Mouse (Mus musculus): Measurements from ENCODE around the gene Gng7. TPM values are rescaled to one million over a fixed set of nuclear protein-coding genes. Genes with fewer than 3 reads are reported as not detected.

Gene Gng7
- polyA plus RNA-seq, 1 experiment: not detected

- H3K4me3 ChIP-seq (ENCODE audit: insufficient read depth, low read depth, low read length): no peak overlapping the region
- TF ChIP-seq POLR2A (IDR thresholded peaks at IDR 0.05; ENCODE audit: insufficient read depth, low read depth, low read length) (no peak), CTCF (IDR thresholded peaks at IDR 0.05; ENCODE audit: insufficient read depth, low read depth, low read length) (no peak)
- 58% methylated on average over 3 of the region's 3 CpGs for WGBS
- H3K27ac ChIP-seq (ENCODE audit: insufficient read depth, low read depth, low read length): no peak overlapping the region
- H3K4me1 ChIP-seq (ENCODE audit: control insufficient read depth, insufficient read depth, low read length): peaks cover 18% of the 10 kb centered on the region
These were observed 89.3 kb downstream of the Gng7 start for GRCm38 (mm10) chr10:80925472-80925871.

- no peak for TF ChIP-seq CTCF (IDR thresholded peaks at IDR 0.05; ENCODE audit: insufficient read depth, low read depth, low read length)
- TF ChIP-seq POLR2A (IDR thresholded peaks at IDR 0.05; ENCODE audit: insufficient read depth, low read depth, low read length): no peak
These were observed 92.8 kb downstream of the Gng7 start for GRCm38 (mm10) chr10:80921923-80922322.

GRCm38 (mm10) chr10:80917779-80918434 lies 96.8 kb downstream of the Gng7 start, which contains the start of gene Lmnb2:
Gene Lmnb2 (minus strand): TSS chr10:80918245.
- TF ChIP-seq CTCF (IDR thresholded peaks at IDR 0.05; ENCODE audit: insufficient read depth, low read depth, low read length) (no peak), POLR2A (IDR thresholded peaks at IDR 0.05; ENCODE audit: insufficient read depth, low read depth, low read length) (peak; percentile 58)
- Histone ChIP-seq H3K27ac (ENCODE audit: insufficient read depth, low read depth, low read length) (no peak within 1 kb of the TSS), H3K4me3 (ENCODE audit: insufficient read depth, low read depth, low read length) (peak within 1 kb of the TSS; percentile 92), H3K4me1 (ENCODE audit: control insufficient read depth, insufficient read depth, low read length) (peaks cover 27% of the 10 kb centered on the region)
- WGBS: under 1% methylated on average over 61 of the region's 61 CpGs

More at GRCm38 (mm10) chr10:80921923-80922322, 92.8 kb downstream of the Gng7 start:
- Histone ChIP-seq H3K27ac (ENCODE audit: insufficient read depth, low read depth, low read length) (no peak overlapping the region), H3K4me1 (ENCODE audit: control insufficient read depth, insufficient read depth, low read length) (peaks cover 14% of the 10 kb centered on the region), H3K4me3 (ENCODE audit: insufficient read depth, low read depth, low read length) (no peak overlapping the region)
- WGBS: 17% methylated on average over 16 of the region's 16 CpGs

GRCm38 (mm10) chr10:80917336-80917778 lies 97.4 kb downstream of the Gng7 start:
- Histone ChIP-seq H3K4me1 (ENCODE audit: control insufficient read depth, insufficient read depth, low read length) (peaks cover 27% of the 10 kb centered on the region), H3K27ac (ENCODE audit: insufficient read depth, low read depth, low read length) (no peak overlapping the region), H3K4me3 (ENCODE audit: insufficient read depth, low read depth, low read length) (peak overlapping the region; percentile 92)
- no peak for TF ChIP-seq CTCF (IDR thresholded peaks at IDR 0.05; ENCODE audit: insufficient read depth, low read depth, low read length)
- no peak for TF ChIP-seq POLR2A (IDR thresholded peaks at IDR 0.05; ENCODE audit: insufficient read depth, low read depth, low read length)
- 1% methylated on average over 15 of the region's 15 CpGs for WGBS

DNA sequence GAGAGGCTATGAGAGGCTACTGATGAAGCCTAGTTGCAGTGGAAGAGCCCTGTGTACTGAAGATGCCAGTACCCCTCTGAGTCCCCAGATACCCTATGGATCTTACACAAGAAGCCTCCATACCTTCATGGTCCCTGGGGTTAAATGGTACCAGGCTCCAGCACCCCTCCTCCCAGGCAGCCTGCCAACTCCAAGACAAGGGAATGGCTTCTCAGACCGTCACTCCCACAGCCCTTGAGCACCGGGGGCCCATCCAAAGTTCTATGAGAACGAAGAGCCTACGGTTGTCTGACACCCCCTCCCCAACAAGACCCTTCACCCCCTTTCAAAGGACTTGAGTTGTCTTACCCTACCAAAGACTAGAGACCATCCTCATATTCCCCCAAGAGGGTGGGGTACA lies 99.0 kb downstream of the Gng7 start:
- 64% methylated on average over 4 of the region's 4 CpGs for WGBS
- TF ChIP-seq POLR2A (IDR thresholded peaks at IDR 0.05; ENCODE audit: insufficient read depth, low read depth, low read length) (no peak), CTCF (IDR thresholded peaks at IDR 0.05; ENCODE audit: insufficient read depth, low read depth, low read length) (no peak)
- Histone ChIP-seq H3K27ac (ENCODE audit: insufficient read depth, low read depth, low read length) (no peak overlapping the region), H3K4me3 (ENCODE audit: insufficient read depth, low read depth, low read length) (no peak overlapping the region), H3K4me1 (ENCODE audit: control insufficient read depth, insufficient read depth, low read length) (peaks cover 20% of the 10 kb centered on the region)

DNA sequence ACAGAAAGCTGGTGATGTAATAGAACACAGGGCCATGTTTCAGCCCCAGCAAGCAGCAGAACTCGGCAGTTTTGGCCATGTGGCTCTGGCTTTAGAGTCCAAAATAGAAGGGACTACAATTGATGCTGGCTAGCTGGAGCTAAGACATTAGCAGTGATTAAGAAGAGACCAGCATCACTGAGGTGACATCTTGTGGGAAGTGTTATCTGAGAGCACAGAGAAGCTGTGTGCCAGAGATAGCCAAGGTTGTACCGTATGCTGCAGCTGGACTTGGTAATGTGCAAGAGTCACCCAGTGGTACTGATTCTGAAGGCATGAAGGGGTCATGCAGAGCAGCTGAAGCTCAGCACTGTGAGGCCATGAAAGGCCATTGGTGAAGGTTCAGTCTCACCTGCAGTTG lies 99.5 kb downstream of the Gng7 start:
- TF ChIP-seq CTCF (IDR thresholded peaks at IDR 0.05; ENCODE audit: insufficient read depth, low read depth, low read length): no peak
- no peak for TF ChIP-seq POLR2A (IDR thresholded peaks at IDR 0.05; ENCODE audit: insufficient read depth, low read depth, low read length)
- 71% methylated on average over 2 of the region's 2 CpGs for WGBS
- H3K4me3 ChIP-seq (ENCODE audit: insufficient read depth, low read depth, low read length): no peak overlapping the region
- peaks cover 20% of the 10 kb centered on the region for H3K4me1 ChIP-seq (ENCODE audit: control insufficient read depth, insufficient read depth, low read length)
- no peak overlapping the region for H3K27ac ChIP-seq (ENCODE audit: insufficient read depth, low read depth, low read length)

- TF ChIP-seq POLR2A (IDR thresholded peaks at IDR 0.05; ENCODE audit: insufficient read depth, low read depth, low read length) (no peak), CTCF (IDR thresholded peaks at IDR 0.05; ENCODE audit: insufficient read depth, low read depth, low read length) (no peak)
- H3K4me3 ChIP-seq (ENCODE audit: insufficient read depth, low read depth, low read length): no peak overlapping the region
- WGBS: 96% methylated on average over 5 of the region's 5 CpGs
- no peak overlapping the region for H3K27ac ChIP-seq (ENCODE audit: insufficient read depth, low read depth, low read length)
- peaks cover 20% of the 10 kb centered on the region for H3K4me1 ChIP-seq (ENCODE audit: control insufficient read depth, insufficient read depth, low read length)
These were observed 100.5 kb downstream of the Gng7 start for GRCm38 (mm10) chr10:80914253-80914656.

GRCm38 (mm10) chr10:80913364-80914011 lies 101.3 kb downstream of the Gng7 start:
- H3K27ac ChIP-seq (ENCODE audit: insufficient read depth, low read depth, low read length): no peak overlapping the region
- 82% methylated on average over 8 of the region's 8 CpGs for WGBS
- no peak overlapping the region for H3K4me3 ChIP-seq (ENCODE audit: insufficient read depth, low read depth, low read length)
- TF ChIP-seq CTCF (IDR thresholded peaks at IDR 0.05; ENCODE audit: insufficient read depth, low read depth, low read length) (no peak), POLR2A (IDR thresholded peaks at IDR 0.05; ENCODE audit: insufficient read depth, low read depth, low read length) (no peak)
- H3K4me1 ChIP-seq (ENCODE audit: control insufficient read depth, insufficient read depth, low read length): peaks cover 20% of the 10 kb centered on the region

GRCm38 (mm10) chr10:80911891-80912290 lies 102.9 kb downstream of the Gng7 start:
- TF ChIP-seq POLR2A (IDR thresholded peaks at IDR 0.05; ENCODE audit: insufficient read depth, low read depth, low read length) (no peak), CTCF (IDR thresholded peaks at IDR 0.05; ENCODE audit: insufficient read depth, low read depth, low read length) (no peak)
- Histone ChIP-seq H3K4me3 (ENCODE audit: insufficient read depth, low read depth, low read length) (no peak overlapping the region), H3K4me1 (ENCODE audit: control insufficient read depth, insufficient read depth, low read length) (peaks cover 13% of the 10 kb centered on the region), H3K27ac (ENCODE audit: insufficient read depth, low read depth, low read length) (no peak overlapping the region)

Measured in olfactory bulb, adult 2 months (tissue).